Mouse (Mus musculus) liver (tissue): ENCODE results near the gene Hoxb6.

Source experiments
- DNase-seq: peaks from one replicate; pipeline ENCODE4 v3.0.0-alpha.2; 2020; ENCODE audit warnings: mixed read lengths

The Hoxb6 gene

GRCm38 (mm10) chr11:96291681-96292564 is at the start of gene Hoxb6:
TSS of gene Hoxb6 (plus strand) at chr11:96292476.
- DNase-seq = no peak

- DNase-seq = no peak
Observed at GRCm38 (mm10) chr11:96250901-96251300, 41.4 kb upstream of the Hoxb6 start.

DNA sequence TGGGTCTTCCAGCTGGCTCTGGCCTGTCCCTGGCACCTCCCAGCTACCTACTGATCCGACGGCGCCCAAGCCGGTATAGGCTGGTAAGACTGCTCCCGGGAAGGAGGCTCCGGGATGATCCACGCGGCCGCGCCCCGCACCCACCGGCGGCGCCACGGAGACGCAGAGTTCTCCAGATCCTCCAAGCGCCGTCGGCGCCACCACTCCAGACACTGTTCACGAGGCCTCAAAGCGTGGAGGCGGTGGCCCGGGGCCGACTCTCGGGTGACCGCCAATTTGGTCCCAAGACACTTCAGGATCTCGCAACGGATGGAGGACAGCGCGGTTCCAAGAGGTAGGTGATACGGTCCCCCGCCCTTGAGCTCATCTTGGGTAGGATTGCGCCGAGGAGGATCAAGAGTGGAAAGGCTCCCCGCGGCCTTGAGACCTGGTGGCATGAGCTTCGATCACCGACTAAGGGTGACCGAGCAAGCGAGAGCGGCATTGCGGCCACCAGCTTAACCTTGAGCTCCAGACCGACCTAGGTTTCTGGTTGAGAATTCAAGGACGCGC is 40.7 kb upstream of the Hoxb6 start:
- no peak for DNase-seq

GRCm38 (mm10) chr11:96252541-96253120 is 39.6 kb upstream of the Hoxb6 start:
- DNase-seq = no peak

- no peak for DNase-seq
Observed at GRCm38 (mm10) chr11:96254221-96254620, 38.1 kb upstream of the Hoxb6 start.

- no peak for DNase-seq
Observed at GRCm38 (mm10) chr11:96255111-96255995, 36.9 kb upstream of the Hoxb6 start.

GRCm38 (mm10) chr11:96255996-96256445 is 36.3 kb upstream of the Hoxb6 start:
- DNase-seq = no peak

DNA sequence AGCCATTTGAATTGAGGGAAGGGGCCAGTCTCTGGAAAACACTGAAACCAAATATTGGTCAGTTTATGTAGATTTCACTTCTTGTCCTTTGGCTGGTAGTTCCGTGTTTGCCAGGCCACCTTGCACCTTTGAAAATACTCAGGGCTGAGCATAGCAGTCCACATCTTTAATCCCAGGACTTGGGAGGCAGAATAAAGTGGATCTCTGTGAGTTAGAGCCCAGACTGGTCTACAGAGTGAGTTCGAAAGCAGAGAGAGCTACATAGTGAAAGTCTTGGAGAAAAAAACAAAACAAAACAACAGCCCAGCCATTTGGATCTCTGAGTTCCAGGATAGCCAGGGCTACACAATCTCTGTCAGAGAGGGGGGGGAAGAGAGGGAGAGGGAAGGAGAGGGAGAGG is 35.1 kb upstream of the Hoxb6 start:
- no peak for DNase-seq

GRCm38 (mm10) chr11:96259038-96259437 is 33.2 kb upstream of the Hoxb6 start:
- DNase-seq = no peak

- DNase-seq = no peak
Observed at GRCm38 (mm10) chr11:96259511-96259910, 32.8 kb upstream of the Hoxb6 start.

DNA sequence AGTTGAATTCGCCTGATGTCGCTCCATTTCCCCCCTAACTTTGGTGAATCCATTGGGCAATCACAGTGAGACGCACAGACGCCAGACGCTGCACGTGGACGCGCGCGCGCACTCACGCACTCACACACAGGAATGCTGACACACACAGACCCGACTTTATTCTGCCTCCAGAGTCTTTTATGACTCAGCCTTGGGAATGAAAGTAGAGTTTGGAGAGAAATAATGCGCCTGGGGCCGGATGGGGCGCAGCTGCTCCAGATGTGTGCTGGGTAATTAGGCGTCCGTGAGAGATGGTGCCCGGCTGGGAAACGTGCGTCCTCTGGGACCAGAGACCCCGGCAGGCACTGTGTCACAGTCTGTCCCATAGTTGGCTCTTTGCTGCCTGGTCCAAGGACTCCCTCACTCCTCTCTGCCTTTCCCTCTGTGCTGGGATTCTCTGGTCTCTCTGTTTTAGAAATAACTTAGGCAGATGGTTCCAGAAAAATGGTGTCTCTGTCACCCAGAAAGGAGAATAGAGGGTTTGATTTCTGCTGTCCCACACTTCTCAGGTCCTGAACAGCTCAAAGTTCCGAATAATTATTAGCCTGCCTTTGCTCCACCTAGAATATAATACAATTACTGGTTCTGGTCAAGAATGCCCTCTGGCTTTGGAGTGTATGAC is 31.8 kb upstream of the Hoxb6 start:
- DNase-seq = no peak

- DNase-seq = peak; percentile 65
Observed at GRCm38 (mm10) chr11:96261323-96261890, 30.9 kb upstream of the Hoxb6 start.

GRCm38 (mm10) chr11:96262262-96262830 is 29.9 kb upstream of the Hoxb6 start:
- DNase-seq = no peak

- no peak for DNase-seq
Observed at GRCm38 (mm10) chr11:96263636-96264389, 28.5 kb upstream of the Hoxb6 start.

DNA sequence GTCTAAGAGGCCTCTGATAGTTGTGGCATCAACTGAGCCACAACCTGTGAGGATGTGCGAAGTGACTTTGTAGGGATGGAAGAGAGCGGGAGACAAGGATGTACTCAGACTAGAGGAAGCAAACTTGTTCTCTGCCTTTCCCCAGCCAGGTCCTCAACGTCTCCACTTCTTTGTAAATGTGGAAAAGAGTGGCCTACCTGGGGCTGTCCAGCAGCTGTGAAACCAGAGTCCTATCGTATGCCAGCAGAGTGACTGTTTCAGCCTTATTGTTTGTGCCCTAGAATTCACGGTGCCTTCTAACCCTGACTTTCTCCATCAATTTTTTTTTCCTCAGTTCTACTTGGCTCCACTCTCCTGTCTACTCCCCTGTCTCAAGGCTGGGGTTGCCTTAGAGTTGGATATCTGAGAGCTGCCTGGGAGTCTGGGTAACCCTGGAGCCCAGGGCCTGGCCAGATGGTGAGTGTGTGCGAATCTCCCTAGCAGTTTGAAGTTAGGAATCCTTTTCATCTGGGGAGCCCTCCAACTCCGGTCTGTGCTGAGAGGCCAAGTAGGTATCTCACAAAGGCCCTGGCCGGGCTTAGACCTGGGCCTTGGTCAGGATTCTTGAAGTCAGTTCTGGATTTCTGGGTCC is 27.8 kb upstream of the Hoxb6 start:
- DNase-seq = no peak

GRCm38 (mm10) chr11:96265954-96266353 is 26.3 kb upstream of the Hoxb6 start:
- no peak for DNase-seq

DNA sequence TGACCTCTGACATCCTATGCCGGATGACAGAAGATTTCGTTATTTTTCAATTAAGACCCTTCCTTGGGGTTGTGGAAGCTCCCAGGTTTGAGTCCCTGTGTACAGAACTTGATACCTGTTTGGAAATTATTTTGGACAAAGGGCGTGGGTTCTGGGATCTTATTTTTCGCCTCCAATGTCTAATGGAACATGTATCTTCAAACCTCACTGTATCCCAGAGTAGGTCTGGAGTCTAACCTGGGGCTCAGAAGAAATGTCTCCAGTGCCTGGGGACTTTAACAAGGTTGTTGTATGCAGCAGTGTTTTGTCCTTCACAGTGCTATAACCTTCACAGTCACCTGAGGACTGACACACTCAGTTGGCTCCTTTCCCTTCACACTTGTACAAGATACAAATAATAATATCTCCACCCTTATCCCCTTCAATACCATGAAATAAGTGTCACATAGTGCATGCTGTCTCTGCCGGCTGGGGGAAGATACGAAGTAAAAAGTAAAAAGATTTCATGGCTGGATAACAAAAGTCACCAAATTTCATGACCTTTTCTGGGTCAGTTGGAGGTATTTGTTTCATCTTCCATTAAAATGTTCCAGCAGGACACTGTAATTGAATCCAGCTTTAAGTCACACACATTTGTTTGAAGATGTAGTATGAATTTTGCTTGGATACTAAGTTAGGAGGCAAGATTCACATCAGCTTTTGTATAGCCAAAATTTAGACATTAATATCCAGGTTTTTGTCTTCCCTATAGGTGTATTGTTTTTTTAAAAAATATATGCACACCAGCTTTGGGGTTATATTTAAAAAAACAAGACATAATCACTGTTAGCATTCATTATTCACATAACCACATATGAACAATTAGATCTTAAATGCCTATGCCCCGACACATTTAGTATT is 25.0 kb upstream of the Hoxb6 start:
- DNase-seq = no peak

DNA sequence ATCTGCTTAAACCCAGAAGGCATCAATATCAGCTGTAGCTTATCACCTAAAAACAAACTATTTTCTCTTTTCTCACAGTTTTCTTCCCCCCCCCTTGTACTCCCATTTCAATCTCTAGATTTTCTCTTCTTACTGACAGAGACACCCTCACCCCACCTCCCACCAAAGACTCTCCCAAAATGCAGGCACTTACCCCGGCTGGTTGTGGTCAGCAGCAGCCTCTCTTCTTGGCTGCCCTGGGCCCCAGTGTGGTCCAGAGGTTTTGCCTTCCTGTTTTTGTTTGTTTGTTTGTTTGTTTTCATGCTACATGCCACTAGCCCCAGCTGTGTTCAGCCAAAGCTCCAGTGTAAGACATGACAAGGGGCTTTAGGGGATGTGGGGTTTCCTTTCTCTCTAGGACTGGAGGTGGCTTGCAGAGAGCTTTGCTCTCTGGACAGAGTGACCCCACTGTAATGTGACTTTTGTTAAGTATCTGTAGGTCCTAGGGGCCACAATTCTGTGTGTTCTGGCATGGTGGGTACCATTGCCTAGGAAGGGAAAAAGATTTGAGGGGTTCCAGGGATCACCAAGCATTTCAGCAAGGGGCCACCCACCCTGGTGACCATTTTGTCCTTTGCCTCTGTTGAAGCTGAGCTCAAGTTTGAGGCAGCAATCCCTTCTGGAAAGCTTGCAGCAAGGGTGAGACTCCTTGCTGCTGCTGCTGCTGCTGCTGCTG is 24.1 kb upstream of the Hoxb6 start:
- no peak for DNase-seq

DNA sequence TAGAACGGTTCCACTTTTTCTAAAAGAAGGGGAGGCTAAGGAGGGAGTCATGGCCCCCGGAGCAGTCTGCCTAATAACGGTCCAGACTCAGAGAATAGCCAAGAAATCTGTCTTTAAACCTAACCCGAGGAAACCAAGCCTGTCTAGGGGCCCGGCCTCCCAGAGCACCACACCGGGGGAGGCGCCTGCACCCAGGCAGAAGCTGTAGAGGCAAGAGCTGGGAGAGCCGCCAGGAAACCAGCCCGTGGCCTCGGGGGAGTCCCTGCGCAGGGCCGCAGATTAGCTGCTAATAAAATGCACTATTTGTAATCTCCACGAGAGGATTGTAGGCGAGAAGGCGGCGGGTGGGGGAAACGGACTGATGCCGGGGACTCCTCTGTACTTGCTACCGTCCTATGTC is 22.4 kb upstream of the Hoxb6 start:
- DNase-seq = no peak
